Mouse (Mus musculus) olfactory bulb, adult 2 months (tissue): Measurements from ENCODE around the gene Fam166a.

ENCODE experiments used
- CTCF ChIP-seq: fragments of 200-500 bp; IDR thresholded peaks from 2 replicates; pipeline ENCODE4 v1.5.1; 2012; ENCODE audit warnings: low read depth, mild to moderate bottlenecking, low read length, moderate library complexity; ENCODE audit not compliant: insufficient read depth
- POLR2A ChIP-seq: fragments of 200-500 bp; IDR thresholded peaks from 2 replicates; pipeline ENCODE4 v1.6.1; 2012; ENCODE audit warnings: mild to moderate bottlenecking, low read depth, low read length, moderate library complexity; ENCODE audit not compliant: insufficient read depth

DNA sequence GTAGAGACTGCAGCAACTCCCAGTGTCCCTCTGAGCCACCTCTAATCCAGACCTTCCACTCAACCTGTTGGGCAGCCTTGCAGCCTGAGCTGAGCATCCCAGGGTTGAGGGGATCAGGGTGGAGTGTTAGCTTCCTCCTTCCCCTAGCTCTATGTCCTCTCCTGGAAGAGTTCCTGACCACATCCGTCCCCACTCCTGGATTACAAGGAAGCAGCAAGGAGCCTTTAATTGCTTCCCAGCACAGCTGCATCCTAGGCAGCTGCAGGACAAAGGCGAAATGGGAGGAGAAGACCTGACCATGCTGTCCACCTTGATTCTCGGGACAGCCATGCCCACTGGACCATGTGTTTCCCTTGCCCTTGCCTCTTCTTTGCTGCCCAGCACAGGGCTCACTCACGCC lies 41.5 kb upstream of the Fam166a start:
- TF ChIP-seq CTCF = no peak
- TF ChIP-seq POLR2A = no peak
